Mouse (Mus musculus): ENCODE results near the gene Prss50. TPM values are rescaled to one million over a fixed set of nuclear protein-coding genes. Genes with fewer than 3 reads are reported as not detected.

The Prss50 gene
- polyA plus RNA-seq, 1 experiment from 2014 or later, result 0.43 TPM

DNA sequence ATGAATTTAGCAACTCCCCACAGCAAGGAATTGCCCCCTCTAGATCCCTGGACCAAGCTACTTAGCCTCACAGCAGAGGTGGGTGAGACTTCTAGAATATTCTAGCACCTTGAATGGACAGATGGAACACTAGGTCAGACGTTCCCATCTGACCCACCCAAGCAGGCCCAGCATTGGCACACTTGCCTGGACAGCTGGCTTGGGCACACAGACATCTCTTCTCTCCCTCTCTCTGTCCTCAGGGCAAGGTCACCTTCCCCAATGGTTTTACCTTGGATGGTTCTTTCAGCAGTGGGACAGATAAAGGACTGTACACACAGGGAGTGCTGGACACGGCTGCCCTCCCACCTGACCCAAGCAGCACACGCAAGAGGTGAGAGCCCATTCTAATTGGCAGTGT, 34.8 kb downstream of the Prss50 start:
- no peak overlapping the region for H3K4me2 ChIP-seq (ENCODE audit: low read depth, low read length)
- no peak overlapping the region for H3K4me3 ChIP-seq (ENCODE audit: low read depth, low read length)
- no peaks in the 10 kb centered on the region for H3K27me3 ChIP-seq (ENCODE audit: control insufficient read depth, insufficient read depth, low read length)
- no peaks in the 10 kb centered on the region for H3K9me3 ChIP-seq (ENCODE audit: control insufficient read depth, low read length)
- WGBS, result 87% methylated on average over 3 of the region's 3 CpGs
- no peaks in the 10 kb centered on the region for H3K4me1 ChIP-seq (ENCODE audit: control insufficient read depth, insufficient read depth, low read length)
- H3K27ac ChIP-seq (ENCODE audit: low read depth, low read length), result no peak overlapping the region
- no peaks in the 10 kb centered on the region for H3K36me3 ChIP-seq (ENCODE audit: control insufficient read depth, insufficient read depth, low read length)
- no peak overlapping the region for H3K9ac ChIP-seq (replicated peaks; ENCODE audit: low read depth, low read length)
- ATAC-seq (ENCODE audit: low read depth), result no peak

DNA sequence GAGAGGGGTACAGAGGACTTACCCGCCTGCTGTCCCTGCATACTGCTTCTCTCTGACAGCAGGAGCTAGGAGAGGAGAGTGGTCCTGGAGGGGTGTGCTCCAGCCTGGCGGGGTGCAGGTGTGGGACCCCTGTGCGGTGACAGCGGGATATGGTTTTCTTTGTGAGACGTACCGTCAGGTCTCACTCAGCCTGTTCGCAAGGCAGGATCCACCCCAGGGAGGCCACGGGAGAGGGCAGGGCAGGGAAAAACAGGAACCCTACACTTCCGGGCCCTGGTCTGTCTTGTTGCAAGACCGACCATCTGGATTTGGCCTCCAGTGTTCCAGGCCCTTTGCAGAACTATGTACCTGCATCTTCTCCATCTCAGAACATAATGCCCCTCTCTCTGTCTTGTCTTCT, 35.7 kb downstream of the Prss50 start:
- Histone ChIP-seq H3K9ac (replicated peaks; ENCODE audit: low read depth, low read length) (no peak overlapping the region), H3K4me2 (ENCODE audit: low read depth, low read length) (no peak overlapping the region), H3K4me1 (ENCODE audit: control insufficient read depth, insufficient read depth, low read length) (no peaks in the 10 kb centered on the region), H3K4me3 (ENCODE audit: low read depth, low read length) (no peak overlapping the region), H3K27me3 (ENCODE audit: control insufficient read depth, insufficient read depth, low read length) (no peaks in the 10 kb centered on the region), H3K36me3 (ENCODE audit: control insufficient read depth, insufficient read depth, low read length) (no peaks in the 10 kb centered on the region), H3K27ac (ENCODE audit: low read depth, low read length) (no peak overlapping the region), H3K9me3 (ENCODE audit: control insufficient read depth, low read length) (no peaks in the 10 kb centered on the region)
- 78% methylated on average over 10 of the region's 10 CpGs for WGBS
- no peak for ATAC-seq (ENCODE audit: low read depth)

DNA sequence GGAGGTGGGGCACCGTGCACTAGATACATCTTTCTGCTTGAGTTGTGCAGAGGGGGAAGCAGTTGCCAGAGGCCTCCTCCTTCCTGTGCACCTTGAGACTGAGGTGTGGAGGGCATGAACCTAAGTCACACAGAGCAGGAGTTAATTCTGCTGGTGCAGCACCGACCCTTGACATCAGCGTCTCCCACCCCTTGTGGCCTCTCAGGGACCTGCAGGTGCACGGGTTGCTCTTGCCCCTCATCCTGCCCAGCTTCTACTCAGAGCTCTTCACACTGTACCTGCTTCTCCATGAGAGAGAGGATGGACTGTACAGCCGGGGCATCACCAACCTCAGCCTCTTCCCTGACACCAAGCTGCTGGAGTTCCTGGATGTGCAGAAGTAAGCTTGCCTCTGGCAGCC, 37.7 kb downstream of the Prss50 start:
- no peaks in the 10 kb centered on the region for H3K4me1 ChIP-seq (ENCODE audit: control insufficient read depth, insufficient read depth, low read length)
- H3K9me3 ChIP-seq (ENCODE audit: control insufficient read depth, low read length), result no peaks in the 10 kb centered on the region
- H3K36me3 ChIP-seq (ENCODE audit: control insufficient read depth, insufficient read depth, low read length), result no peaks in the 10 kb centered on the region
- H3K4me2 ChIP-seq (ENCODE audit: low read depth, low read length), result no peak overlapping the region
- H3K27me3 ChIP-seq (ENCODE audit: control insufficient read depth, insufficient read depth, low read length), result no peaks in the 10 kb centered on the region
- no peak overlapping the region for H3K9ac ChIP-seq (replicated peaks; ENCODE audit: low read depth, low read length)
- no peak overlapping the region for H3K27ac ChIP-seq (ENCODE audit: low read depth, low read length)
- WGBS, result 52% methylated on average over 5 of the region's 5 CpGs
- no peak; the same call in 1 of the 2 replicates for ATAC-seq (ENCODE audit: low read depth)
- no peak overlapping the region for H3K4me3 ChIP-seq (ENCODE audit: low read depth, low read length)

DNA sequence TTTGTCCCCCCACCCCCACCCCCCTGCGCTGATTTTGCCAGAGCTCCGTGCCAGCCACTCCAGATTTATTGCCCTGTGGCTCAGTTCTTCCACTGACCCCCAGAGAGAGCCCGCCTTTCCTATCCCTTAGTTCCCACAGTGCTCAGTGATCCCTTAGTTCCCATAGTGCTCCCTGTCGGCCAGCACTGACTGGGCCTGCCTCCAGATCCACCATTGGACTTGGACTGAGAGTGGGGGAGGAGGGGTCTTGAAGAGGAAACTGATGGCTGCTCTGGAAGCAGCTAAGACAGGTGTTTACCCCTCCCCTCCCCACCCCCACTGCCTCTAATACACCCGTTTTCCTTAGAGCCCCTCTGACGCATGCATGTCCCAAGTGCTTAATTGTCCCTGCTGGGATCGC, 38.2 kb downstream of the Prss50 start:
- peak overlapping the region; percentile 25; the same call in 1 of the 2 replicates for H3K4me2 ChIP-seq (ENCODE audit: low read depth, low read length)
- no peak overlapping the region for H3K9ac ChIP-seq (replicated peaks; ENCODE audit: low read depth, low read length)
- H3K27me3 ChIP-seq (ENCODE audit: control insufficient read depth, insufficient read depth, low read length), result no peaks in the 10 kb centered on the region
- H3K4me1 ChIP-seq (ENCODE audit: control insufficient read depth, insufficient read depth, low read length), result no peaks in the 10 kb centered on the region
- no peak overlapping the region for H3K27ac ChIP-seq (ENCODE audit: low read depth, low read length)
- 5% methylated on average over 7 of the region's 7 CpGs for WGBS
- peak; percentile 65; the same call in 1 of the 2 replicates for ATAC-seq (ENCODE audit: low read depth)
- no peak overlapping the region for H3K4me3 ChIP-seq (ENCODE audit: low read depth, low read length)
- H3K36me3 ChIP-seq (ENCODE audit: control insufficient read depth, insufficient read depth, low read length), result no peaks in the 10 kb centered on the region
- no peaks in the 10 kb centered on the region for H3K9me3 ChIP-seq (ENCODE audit: control insufficient read depth, low read length)

DNA sequence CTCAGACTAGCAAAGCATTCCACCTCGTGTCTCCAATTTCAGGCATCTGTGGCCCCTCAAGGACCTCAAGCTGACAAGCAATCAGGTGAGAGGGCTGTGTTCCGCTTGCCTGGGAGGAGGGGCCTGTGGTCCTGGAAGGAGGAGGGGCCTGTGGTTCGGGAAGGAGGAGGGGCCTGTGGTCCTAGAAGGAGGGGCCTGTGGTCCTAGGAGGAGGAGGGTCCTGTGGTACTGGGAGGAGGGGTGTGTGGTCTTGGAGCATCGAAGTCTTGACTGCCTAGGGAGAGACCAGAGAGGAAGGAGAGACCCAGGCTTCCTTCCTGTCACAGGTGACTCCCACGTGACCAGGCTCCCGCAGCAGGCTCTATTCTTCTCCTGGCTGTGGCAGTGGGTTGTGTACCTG, 38.8 kb downstream of the Prss50 start:
- 4% methylated on average over 6 of the region's 6 CpGs for WGBS
- ATAC-seq (ENCODE audit: low read depth), result peak; percentile 25; the same call in 1 of the 2 replicates
- no peaks in the 10 kb centered on the region for H3K36me3 ChIP-seq (ENCODE audit: control insufficient read depth, insufficient read depth, low read length)
- no peak overlapping the region for H3K4me3 ChIP-seq (ENCODE audit: low read depth, low read length)
- no peak overlapping the region for H3K27ac ChIP-seq (ENCODE audit: low read depth, low read length)
- no peaks in the 10 kb centered on the region for H3K9me3 ChIP-seq (ENCODE audit: control insufficient read depth, low read length)
- no peaks in the 10 kb centered on the region for H3K4me1 ChIP-seq (ENCODE audit: control insufficient read depth, insufficient read depth, low read length)
- H3K27me3 ChIP-seq (ENCODE audit: control insufficient read depth, insufficient read depth, low read length), result no peaks in the 10 kb centered on the region
- no peak overlapping the region for H3K9ac ChIP-seq (replicated peaks; ENCODE audit: low read depth, low read length)
- peak overlapping the region; percentile 25; the same call in 1 of the 2 replicates for H3K4me2 ChIP-seq (ENCODE audit: low read depth, low read length)

DNA sequence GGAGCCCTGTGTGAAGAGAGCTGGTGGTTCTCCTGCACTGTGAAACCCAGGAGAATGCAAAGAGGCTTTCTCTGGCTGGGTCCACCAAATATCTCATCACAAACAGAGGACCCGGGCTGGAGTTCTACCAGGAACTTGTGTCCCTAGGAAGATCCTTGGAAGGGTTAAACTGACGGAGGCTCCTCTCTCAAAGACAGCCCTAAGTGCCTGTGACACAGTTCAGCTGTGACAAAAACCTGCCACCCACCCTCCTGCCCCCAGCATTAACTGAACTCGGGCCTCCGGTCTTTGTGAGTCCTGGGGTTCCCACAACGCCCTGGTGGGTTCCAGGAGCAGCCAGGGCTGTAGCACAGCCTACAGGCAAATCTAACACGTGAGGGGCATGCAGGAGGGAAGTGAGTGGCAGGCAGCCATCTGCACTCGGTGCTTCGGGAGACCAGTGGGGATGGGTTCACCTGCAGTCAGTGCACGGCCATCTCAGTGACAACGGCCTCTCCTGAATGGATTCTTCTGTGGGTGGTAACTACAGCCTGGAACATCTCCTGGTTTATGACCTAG, 41.8 kb downstream of the Prss50 start:
- no peaks in the 10 kb centered on the region for H3K4me1 ChIP-seq (ENCODE audit: control insufficient read depth, insufficient read depth, low read length)
- H3K4me3 ChIP-seq (ENCODE audit: low read depth, low read length), result no peak overlapping the region

DNA sequence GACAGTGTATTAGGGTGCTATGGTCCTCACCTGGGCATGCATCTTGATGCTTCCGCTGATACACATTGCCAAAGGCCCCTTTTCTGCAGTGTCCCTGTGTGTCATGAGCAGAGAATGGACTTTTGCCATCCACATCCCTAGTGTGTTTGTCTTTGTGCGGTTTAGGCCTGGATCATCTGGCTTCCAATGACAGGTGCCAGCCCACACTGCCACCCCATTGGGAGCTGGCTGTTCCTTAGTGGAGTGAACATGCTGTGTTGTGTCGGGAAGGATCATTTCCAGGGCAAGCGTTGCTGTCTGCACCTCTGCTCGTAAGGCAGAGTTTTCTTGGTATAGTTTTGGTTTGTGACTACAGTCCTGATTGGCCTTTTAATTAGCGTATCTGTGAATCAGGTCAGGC, 43.4 kb downstream of the Prss50 start:
- no peak overlapping the region for H3K27ac ChIP-seq (ENCODE audit: low read depth, low read length)
- H3K36me3 ChIP-seq (ENCODE audit: control insufficient read depth, insufficient read depth, low read length), result no peaks in the 10 kb centered on the region
- H3K4me2 ChIP-seq (ENCODE audit: low read depth, low read length), result no peak overlapping the region
- no peak for ATAC-seq (ENCODE audit: low read depth)
- WGBS, result 92% methylated on average over 6 of the region's 6 CpGs
- H3K4me3 ChIP-seq (ENCODE audit: low read depth, low read length), result no peak overlapping the region
- no peaks in the 10 kb centered on the region for H3K4me1 ChIP-seq (ENCODE audit: control insufficient read depth, insufficient read depth, low read length)
- H3K9me3 ChIP-seq (ENCODE audit: control insufficient read depth, low read length), result no peaks in the 10 kb centered on the region
- no peaks in the 10 kb centered on the region for H3K27me3 ChIP-seq (ENCODE audit: control insufficient read depth, insufficient read depth, low read length)
- H3K9ac ChIP-seq (replicated peaks; ENCODE audit: low read depth, low read length), result no peak overlapping the region

More for the DNA sequence above, 41.8 kb downstream of the Prss50 start:
- no peak overlapping the region for H3K4me2 ChIP-seq (ENCODE audit: low read depth, low read length)
- no peak overlapping the region for H3K9ac ChIP-seq (replicated peaks; ENCODE audit: low read depth, low read length)
- no peak for ATAC-seq (ENCODE audit: low read depth)
- 53% methylated on average over 10 of the region's 10 CpGs for WGBS
- no peaks in the 10 kb centered on the region for H3K9me3 ChIP-seq (ENCODE audit: control insufficient read depth, low read length)
- no peaks in the 10 kb centered on the region for H3K36me3 ChIP-seq (ENCODE audit: control insufficient read depth, insufficient read depth, low read length)
- H3K27me3 ChIP-seq (ENCODE audit: control insufficient read depth, insufficient read depth, low read length), result no peaks in the 10 kb centered on the region
- no peak overlapping the region for H3K27ac ChIP-seq (ENCODE audit: low read depth, low read length)

DNA sequence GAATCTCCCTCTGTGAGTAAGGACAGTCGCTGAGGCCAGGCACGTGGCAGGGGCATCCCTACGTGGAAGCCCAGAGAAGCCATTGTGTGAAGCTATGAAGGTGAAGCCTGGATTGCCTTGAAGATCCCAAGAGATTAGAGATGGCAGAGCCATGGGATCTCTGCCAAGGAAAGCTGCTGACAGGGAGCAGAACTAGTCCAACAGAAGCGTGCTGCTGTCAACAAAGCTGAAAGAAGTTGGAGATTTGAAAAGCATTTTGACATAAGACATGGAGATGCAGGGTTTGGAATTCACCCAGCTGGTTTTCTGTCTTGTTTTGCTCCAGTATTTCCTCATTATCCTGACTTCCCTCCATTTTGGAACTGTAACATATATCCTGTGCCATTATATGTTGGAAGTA, 44.5 kb downstream of the Prss50 start:
- H3K4me1 ChIP-seq (ENCODE audit: control insufficient read depth, insufficient read depth, low read length), result no peaks in the 10 kb centered on the region
- H3K9ac ChIP-seq (replicated peaks; ENCODE audit: low read depth, low read length), result no peak overlapping the region
- no peak overlapping the region for H3K27ac ChIP-seq (ENCODE audit: low read depth, low read length)
- no peaks in the 10 kb centered on the region for H3K27me3 ChIP-seq (ENCODE audit: control insufficient read depth, insufficient read depth, low read length)
- H3K4me2 ChIP-seq (ENCODE audit: low read depth, low read length), result no peak overlapping the region
- no peaks in the 10 kb centered on the region for H3K36me3 ChIP-seq (ENCODE audit: control insufficient read depth, insufficient read depth, low read length)
- ATAC-seq (ENCODE audit: low read depth), result no peak
- WGBS, result 95% methylated on average over 4 of the region's 4 CpGs
- no peak overlapping the region for H3K4me3 ChIP-seq (ENCODE audit: low read depth, low read length)
- H3K9me3 ChIP-seq (ENCODE audit: control insufficient read depth, low read length), result no peaks in the 10 kb centered on the region

DNA sequence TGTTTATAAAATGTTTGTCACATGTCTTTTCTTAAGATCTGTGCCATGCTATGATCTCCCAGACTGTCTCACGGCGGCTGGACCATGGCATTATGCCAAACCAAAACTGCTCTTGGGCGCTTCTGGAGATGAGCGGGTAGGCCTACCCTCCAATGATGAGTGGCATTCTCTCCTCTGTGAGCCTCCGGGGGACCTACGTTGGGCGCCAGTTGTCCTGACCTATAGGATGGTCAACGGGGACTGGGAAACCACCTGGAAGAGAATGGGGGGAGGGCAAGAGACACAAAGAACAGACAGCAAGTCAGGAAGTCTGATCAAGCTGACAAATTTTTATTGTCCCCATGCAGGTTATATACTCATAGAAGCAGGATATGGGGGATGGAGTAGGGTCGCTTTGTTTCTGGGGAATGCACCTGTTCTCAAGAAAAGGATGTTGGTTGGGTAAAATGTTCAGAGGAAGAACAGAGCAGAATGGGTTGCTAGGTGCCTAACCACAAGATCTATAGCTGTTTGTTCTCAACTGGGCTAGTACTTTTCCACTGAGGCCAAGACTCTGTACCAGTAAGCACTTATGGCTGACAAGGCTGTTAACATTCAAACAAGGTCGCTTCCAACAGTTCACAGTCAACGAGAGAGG, 49.6 kb downstream of the Prss50 start:
- H3K4me3 ChIP-seq (ENCODE audit: low read depth, low read length), result no peak overlapping the region
- H3K9ac ChIP-seq (replicated peaks; ENCODE audit: low read depth, low read length), result no peak overlapping the region
- no peak overlapping the region for H3K27ac ChIP-seq (ENCODE audit: low read depth, low read length)
- H3K27me3 ChIP-seq (ENCODE audit: control insufficient read depth, insufficient read depth, low read length), result no peaks in the 10 kb centered on the region
- no peaks in the 10 kb centered on the region for H3K4me1 ChIP-seq (ENCODE audit: control insufficient read depth, insufficient read depth, low read length)
- WGBS, result 94% methylated on average over 11 of the region's 11 CpGs
- no peaks in the 10 kb centered on the region for H3K36me3 ChIP-seq (ENCODE audit: control insufficient read depth, insufficient read depth, low read length)
- ATAC-seq (ENCODE audit: low read depth), result no peak
- H3K9me3 ChIP-seq (ENCODE audit: control insufficient read depth, low read length), result no peaks in the 10 kb centered on the region
- H3K4me2 ChIP-seq (ENCODE audit: low read depth, low read length), result no peak overlapping the region

Measured in neural tube, embryonic 14.5 days (tissue).